Mouse (Mus musculus): ENCODE results near the gene Ier5. TPM values are rescaled to one million over a fixed set of nuclear protein-coding genes. Genes with fewer than 3 reads are reported as not detected.

Gene Ier5
- polyA plus RNA-seq, 1 experiment from 2014 or later = 6.5 TPM

GRCm38 (mm10) chr1:155088046-155088445 lies 11.4 kb downstream of the Ier5 start:
- no peaks in the 10 kb centered on the region for H3K36me3 ChIP-seq (ENCODE audit: control insufficient read depth, insufficient read depth, low read length)
- 94% methylated on average over 4 of the region's 4 CpGs for WGBS
- H3K27me3 ChIP-seq (ENCODE audit: control insufficient read depth, insufficient read depth, low read length) = no peaks in the 10 kb centered on the region
- H3K9ac ChIP-seq (replicated peaks; ENCODE audit: low read depth, low read length) = no peak overlapping the region
- no peak overlapping the region for H3K4me3 ChIP-seq (ENCODE audit: low read depth, low read length)
- H3K9me3 ChIP-seq (ENCODE audit: control insufficient read depth, low read length) = no peaks in the 10 kb centered on the region
- H3K4me1 ChIP-seq (ENCODE audit: control insufficient read depth, insufficient read depth, low read length) = peaks cover 32% of the 10 kb centered on the region; the same call in 1 of the 2 replicates
- no peak overlapping the region for H3K27ac ChIP-seq (ENCODE audit: low read depth, low read length)
- no peak for ATAC-seq (ENCODE audit: low read depth)
- no peak overlapping the region for H3K4me2 ChIP-seq (ENCODE audit: low read depth, low read length)

GRCm38 (mm10) chr1:155086893-155087292 lies 12.5 kb downstream of the Ier5 start:
- Histone ChIP-seq H3K4me2 (ENCODE audit: low read depth, low read length) (no peak overlapping the region), H3K27ac (ENCODE audit: low read depth, low read length) (no peak overlapping the region), H3K36me3 (ENCODE audit: control insufficient read depth, insufficient read depth, low read length) (no peaks in the 10 kb centered on the region), H3K9ac (replicated peaks; ENCODE audit: low read depth, low read length) (no peak overlapping the region), H3K4me3 (ENCODE audit: low read depth, low read length) (no peak overlapping the region), H3K9me3 (ENCODE audit: control insufficient read depth, low read length) (no peaks in the 10 kb centered on the region), H3K4me1 (ENCODE audit: control insufficient read depth, insufficient read depth, low read length) (peaks cover 27% of the 10 kb centered on the region; the same call in 1 of the 2 replicates), H3K27me3 (ENCODE audit: control insufficient read depth, insufficient read depth, low read length) (no peaks in the 10 kb centered on the region)
- no peak for ATAC-seq (ENCODE audit: low read depth)
- WGBS = 13% methylated on average over 4 of the region's 4 CpGs

- Histone ChIP-seq H3K9ac (replicated peaks; ENCODE audit: low read depth, low read length) (no peak overlapping the region), H3K4me1 (ENCODE audit: control insufficient read depth, insufficient read depth, low read length) (peaks cover 26% of the 10 kb centered on the region; the same call in 1 of the 2 replicates), H3K36me3 (ENCODE audit: control insufficient read depth, insufficient read depth, low read length) (no peaks in the 10 kb centered on the region), H3K27me3 (ENCODE audit: control insufficient read depth, insufficient read depth, low read length) (no peaks in the 10 kb centered on the region), H3K27ac (ENCODE audit: low read depth, low read length) (no peak overlapping the region), H3K4me2 (ENCODE audit: low read depth, low read length) (no peak overlapping the region), H3K4me3 (ENCODE audit: low read depth, low read length) (no peak overlapping the region), H3K9me3 (ENCODE audit: control insufficient read depth, low read length) (no peaks in the 10 kb centered on the region)
- 7% methylated on average over 7 of the region's 7 CpGs for WGBS
- no peak for ATAC-seq (ENCODE audit: low read depth)
Measured at GRCm38 (mm10) chr1:155086416-155086815, 13.0 kb downstream of the Ier5 start.

GRCm38 (mm10) chr1:155084839-155085238 lies 14.6 kb downstream of the Ier5 start:
- no peak overlapping the region for H3K4me2 ChIP-seq (ENCODE audit: low read depth, low read length)
- ATAC-seq (ENCODE audit: low read depth) = no peak
- peaks cover 26% of the 10 kb centered on the region; the same call in 1 of the 2 replicates for H3K4me1 ChIP-seq (ENCODE audit: control insufficient read depth, insufficient read depth, low read length)
- no peaks in the 10 kb centered on the region for H3K27me3 ChIP-seq (ENCODE audit: control insufficient read depth, insufficient read depth, low read length)
- H3K9me3 ChIP-seq (ENCODE audit: control insufficient read depth, low read length) = no peaks in the 10 kb centered on the region
- H3K9ac ChIP-seq (replicated peaks; ENCODE audit: low read depth, low read length) = no peak overlapping the region
- no peak overlapping the region for H3K4me3 ChIP-seq (ENCODE audit: low read depth, low read length)
- H3K27ac ChIP-seq (ENCODE audit: low read depth, low read length) = no peak overlapping the region
- WGBS = 32% methylated on average over 8 of the region's 8 CpGs
- no peaks in the 10 kb centered on the region for H3K36me3 ChIP-seq (ENCODE audit: control insufficient read depth, insufficient read depth, low read length)

- Histone ChIP-seq H3K4me1 (ENCODE audit: control insufficient read depth, insufficient read depth, low read length) (peaks cover 26% of the 10 kb centered on the region; the same call in 1 of the 2 replicates), H3K4me3 (ENCODE audit: low read depth, low read length) (peak overlapping the region; percentile 38), H3K27ac (ENCODE audit: low read depth, low read length) (peak overlapping the region; percentile 92), H3K9ac (replicated peaks; ENCODE audit: low read depth, low read length) (peak overlapping the region; percentile 69), H3K9me3 (ENCODE audit: control insufficient read depth, low read length) (no peaks in the 10 kb centered on the region), H3K4me2 (ENCODE audit: low read depth, low read length) (peak overlapping the region; percentile 49), H3K27me3 (ENCODE audit: control insufficient read depth, insufficient read depth, low read length) (no peaks in the 10 kb centered on the region), H3K36me3 (ENCODE audit: control insufficient read depth, insufficient read depth, low read length) (no peaks in the 10 kb centered on the region)
- peak; percentile 93 for ATAC-seq (ENCODE audit: low read depth)
- 1% methylated on average over 41 of the region's 77 CpGs for WGBS
Measured at GRCm38 (mm10) chr1:155083271-155084265, 15.9 kb downstream of the Ier5 start.

- peak; percentile 57 for ATAC-seq (ENCODE audit: low read depth)
- Histone ChIP-seq H3K9me3 (ENCODE audit: control insufficient read depth, low read length) (no peaks in the 10 kb centered on the region), H3K4me2 (ENCODE audit: low read depth, low read length) (peak overlapping the region; percentile 49), H3K36me3 (ENCODE audit: control insufficient read depth, insufficient read depth, low read length) (no peaks in the 10 kb centered on the region), H3K9ac (replicated peaks; ENCODE audit: low read depth, low read length) (peak overlapping the region; percentile 69), H3K27me3 (ENCODE audit: control insufficient read depth, insufficient read depth, low read length) (no peaks in the 10 kb centered on the region), H3K4me1 (ENCODE audit: control insufficient read depth, insufficient read depth, low read length) (peaks cover 28% of the 10 kb centered on the region; the same call in 1 of the 2 replicates), H3K4me3 (ENCODE audit: low read depth, low read length) (peak overlapping the region; percentile 38), H3K27ac (ENCODE audit: low read depth, low read length) (peak overlapping the region; percentile 92)
- WGBS = 1% methylated on average over 13 of the region's 18 CpGs
Measured at GRCm38 (mm10) chr1:155082965-155083268, 16.5 kb downstream of the Ier5 start.

- WGBS = 4% methylated on average over 11 of the region's 11 CpGs
- ATAC-seq (ENCODE audit: low read depth) = no peak
- peaks cover 33% of the 10 kb centered on the region for H3K4me1 ChIP-seq (ENCODE audit: control insufficient read depth, insufficient read depth, low read length)
- peak overlapping the region; percentile 92 for H3K27ac ChIP-seq (ENCODE audit: low read depth, low read length)
- H3K4me3 ChIP-seq (ENCODE audit: low read depth, low read length) = peak overlapping the region; percentile 38
- H3K9me3 ChIP-seq (ENCODE audit: control insufficient read depth, low read length) = no peaks in the 10 kb centered on the region
- H3K36me3 ChIP-seq (ENCODE audit: control insufficient read depth, insufficient read depth, low read length) = no peaks in the 10 kb centered on the region
- H3K9ac ChIP-seq (replicated peaks; ENCODE audit: low read depth, low read length) = peak overlapping the region; percentile 69
- H3K27me3 ChIP-seq (ENCODE audit: control insufficient read depth, insufficient read depth, low read length) = no peaks in the 10 kb centered on the region
- H3K4me2 ChIP-seq (ENCODE audit: low read depth, low read length) = peak overlapping the region; percentile 49
Measured at GRCm38 (mm10) chr1:155082158-155082964, 17.1 kb downstream of the Ier5 start.

GRCm38 (mm10) chr1:155077675-155078074 lies 21.8 kb downstream of the Ier5 start:
- H3K36me3 ChIP-seq (ENCODE audit: control insufficient read depth, insufficient read depth, low read length) = no peaks in the 10 kb centered on the region
- peak overlapping the region; percentile 39; the same call in 1 of the 2 replicates for H3K27ac ChIP-seq (ENCODE audit: low read depth, low read length)
- H3K4me1 ChIP-seq (ENCODE audit: control insufficient read depth, insufficient read depth, low read length) = peaks cover 14% of the 10 kb centered on the region
- 57% methylated on average over 3 of the region's 3 CpGs for WGBS
- H3K4me3 ChIP-seq (ENCODE audit: low read depth, low read length) = no peak overlapping the region
- ATAC-seq (ENCODE audit: low read depth) = peak; percentile 18; the same call in 1 of the 2 replicates
- H3K9ac ChIP-seq (replicated peaks; ENCODE audit: low read depth, low read length) = no peak overlapping the region
- H3K9me3 ChIP-seq (ENCODE audit: control insufficient read depth, low read length) = no peaks in the 10 kb centered on the region
- no peak overlapping the region for H3K4me2 ChIP-seq (ENCODE audit: low read depth, low read length)
- no peaks in the 10 kb centered on the region for H3K27me3 ChIP-seq (ENCODE audit: control insufficient read depth, insufficient read depth, low read length)

Data from neural tube, embryonic 14.5 days (tissue).